Mouse (Mus musculus): ENCODE data around the gene Pard3. TPM values are rescaled to one million over a fixed set of nuclear protein-coding genes. Genes with fewer than 3 reads are reported as not detected.

The Pard3 gene
- polyA plus RNA-seq, 1 experiment from 2014 or later = 25.2 TPM

DNA sequence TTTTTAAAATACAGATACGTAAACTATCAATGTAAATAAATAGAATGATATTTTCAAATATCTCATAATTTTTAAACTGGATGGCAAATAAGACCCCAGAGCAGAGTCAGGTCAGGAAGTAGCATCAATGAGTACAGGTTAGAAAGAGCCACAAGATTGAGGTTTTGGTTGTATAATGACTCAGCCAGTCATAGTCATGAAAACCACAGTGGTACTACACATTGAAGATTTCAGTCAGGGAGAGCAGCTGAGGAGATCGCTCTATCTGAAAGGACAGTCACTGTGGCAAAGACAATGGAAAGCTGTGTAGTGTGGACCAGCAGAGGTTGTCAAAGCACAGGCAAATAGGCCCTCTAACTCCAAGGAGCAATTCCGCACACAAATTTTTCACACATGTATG is 317.6 kb downstream of the Pard3 start:
- H3K9me3 ChIP-seq = no peaks in the 10 kb centered on the region
- H3K27ac ChIP-seq = no peak overlapping the region
- no peak overlapping the region for H3K4me3 ChIP-seq
- WGBS = 90% methylated on average over 3 of the region's 3 CpGs
- H3K36me3 ChIP-seq = peaks cover 31% of the 10 kb centered on the region
- no peaks in the 10 kb centered on the region for H3K27me3 ChIP-seq (ENCODE audit: insufficient read depth, poor library complexity, severe bottlenecking)
- DNase-seq (ENCODE audit: low spot score) = no peak
- no peaks in the 10 kb centered on the region for H3K4me1 ChIP-seq

GRCm38 (mm10) chr8:127392700-127393099 is 329.0 kb downstream of the Pard3 start:
- Histone ChIP-seq H3K9me3 (peaks cover 6% of the 10 kb centered on the region; the same call in 1 of the 2 replicates), H3K4me1 (no peaks in the 10 kb centered on the region), H3K4me3 (no peak overlapping the region), H3K27ac (no peak overlapping the region), H3K36me3 (peaks cover 50% of the 10 kb centered on the region), H3K27me3 (ENCODE audit: insufficient read depth, poor library complexity, severe bottlenecking) (no peaks in the 10 kb centered on the region)
- DNase-seq (ENCODE audit: low spot score) = no peak

DNA sequence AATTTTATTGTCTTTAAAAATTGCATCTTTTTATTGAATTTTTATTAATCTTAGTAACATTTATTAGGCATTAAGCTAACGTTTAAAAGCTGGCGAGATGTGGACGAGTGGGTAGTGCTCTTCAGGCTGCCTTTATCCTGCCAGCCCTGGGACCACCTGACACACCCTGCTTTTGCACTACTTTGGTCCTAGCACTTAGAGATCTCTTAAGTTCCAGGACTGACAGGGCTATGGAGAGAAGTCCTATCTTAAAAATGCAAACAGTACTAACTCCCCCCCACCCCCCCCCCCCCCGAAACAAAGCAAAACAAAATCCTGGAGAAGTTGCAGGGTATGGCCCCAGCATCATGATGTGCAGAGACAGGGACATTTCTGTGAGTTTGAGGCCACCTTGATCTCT is 331.8 kb downstream of the Pard3 start:
- Histone ChIP-seq H3K36me3 (peaks cover 44% of the 10 kb centered on the region), H3K4me1 (no peaks in the 10 kb centered on the region), H3K27ac (no peak overlapping the region), H3K4me3 (no peak overlapping the region), H3K27me3 (ENCODE audit: insufficient read depth, poor library complexity, severe bottlenecking) (no peaks in the 10 kb centered on the region), H3K9me3 (no peaks in the 10 kb centered on the region)
- WGBS = 83% methylated on average over 4 of the region's 4 CpGs
- no peak for DNase-seq (ENCODE audit: low spot score)

- H3K27me3 ChIP-seq (ENCODE audit: insufficient read depth, poor library complexity, severe bottlenecking) = no peaks in the 10 kb centered on the region
- DNase-seq (ENCODE audit: low spot score) = no peak
- H3K36me3 ChIP-seq = peaks cover 20% of the 10 kb centered on the region
- no peaks in the 10 kb centered on the region for H3K4me1 ChIP-seq
- no peak overlapping the region for H3K4me3 ChIP-seq
- H3K9me3 ChIP-seq = no peaks in the 10 kb centered on the region
- no peak overlapping the region for H3K27ac ChIP-seq
Observed at GRCm38 (mm10) chr8:127405815-127406214, 342.1 kb downstream of the Pard3 start.

GRCm38 (mm10) chr8:127410606-127411005 is 346.9 kb downstream of the Pard3 start:
- Histone ChIP-seq H3K27me3 (ENCODE audit: insufficient read depth, poor library complexity, severe bottlenecking) (no peaks in the 10 kb centered on the region), H3K4me1 (no peaks in the 10 kb centered on the region), H3K9me3 (no peaks in the 10 kb centered on the region), H3K4me3 (no peak overlapping the region), H3K27ac (no peak overlapping the region), H3K36me3 (peaks cover 16% of the 10 kb centered on the region)
- 88% methylated on average over 12 of the region's 12 CpGs for WGBS
- no peak for DNase-seq (ENCODE audit: low spot score)

- no peak for DNase-seq (ENCODE audit: low spot score)
- WGBS = 89% methylated on average over 4 of the region's 4 CpGs
- no peak overlapping the region for H3K27ac ChIP-seq
Observed at GRCm38 (mm10) chr8:127411190-127411848, 347.6 kb downstream of the Pard3 start.

DNA sequence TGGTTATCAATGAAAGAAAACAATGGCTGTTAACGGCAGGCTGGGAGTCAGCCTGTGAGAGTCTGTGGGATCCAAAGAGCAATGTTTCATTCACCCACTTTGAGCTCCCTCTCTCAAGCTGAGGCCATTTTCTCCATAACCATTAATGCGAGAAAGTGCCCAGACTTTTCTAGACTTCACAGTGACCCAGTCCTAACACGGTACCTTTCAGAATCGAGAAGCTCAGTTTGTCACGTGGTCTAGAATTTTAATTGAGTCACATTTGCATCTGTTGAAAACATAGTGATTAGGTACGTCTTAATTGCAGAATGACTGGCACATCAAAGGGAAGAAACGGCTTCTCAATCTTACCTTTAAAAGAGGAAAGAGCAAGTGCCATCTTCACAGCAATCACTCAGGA is 359.3 kb downstream of the Pard3 start:
- Histone ChIP-seq H3K9me3 (no peaks in the 10 kb centered on the region), H3K27ac (no peak overlapping the region), H3K27me3 (ENCODE audit: insufficient read depth, poor library complexity, severe bottlenecking) (no peaks in the 10 kb centered on the region), H3K36me3 (peaks cover 29% of the 10 kb centered on the region), H3K4me1 (no peaks in the 10 kb centered on the region), H3K4me3 (no peak overlapping the region)
- DNase-seq (ENCODE audit: low spot score) = no peak
- 65% methylated on average over 7 of the region's 7 CpGs for WGBS

More at GRCm38 (mm10) chr8:127411190-127411848, 347.6 kb downstream of the Pard3 start:
- Histone ChIP-seq H3K36me3 (peaks cover 15% of the 10 kb centered on the region), H3K4me1 (no peaks in the 10 kb centered on the region), H3K9me3 (no peaks in the 10 kb centered on the region), H3K4me3 (no peak overlapping the region), H3K27me3 (ENCODE audit: insufficient read depth, poor library complexity, severe bottlenecking) (no peaks in the 10 kb centered on the region)

DNA sequence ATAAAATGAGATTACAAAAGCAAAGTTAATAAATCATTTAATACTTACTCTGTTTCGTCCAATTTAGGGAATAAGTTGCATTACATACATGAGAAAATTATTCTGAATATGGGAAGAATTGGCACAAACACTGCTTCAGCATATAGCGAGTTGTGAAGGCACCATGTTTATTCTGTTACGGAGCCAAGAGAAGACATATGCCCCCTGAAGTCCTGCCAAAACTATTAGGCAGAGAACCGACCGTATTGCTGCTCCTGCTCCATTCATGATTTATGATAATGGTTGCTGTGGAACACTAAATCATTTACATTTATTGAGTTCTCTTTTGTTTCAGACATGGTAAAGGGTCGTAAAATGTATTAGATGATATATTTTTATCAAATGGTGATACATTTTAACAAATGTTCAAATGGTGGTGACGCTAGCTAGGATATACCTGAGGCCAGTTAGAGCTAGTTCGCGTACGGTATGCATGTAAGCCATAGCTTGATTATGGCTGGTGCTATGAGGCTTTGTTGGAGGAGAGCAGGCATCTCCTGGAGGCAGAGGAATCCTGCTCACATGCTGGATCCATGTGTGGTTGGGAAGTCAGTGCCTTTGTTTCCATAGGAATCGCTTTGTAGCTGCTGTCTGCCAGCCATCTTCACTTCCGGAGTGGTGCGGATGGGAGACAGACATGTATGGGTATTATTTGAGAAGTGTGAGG is 360.7 kb downstream of the Pard3 start:
- H3K27me3 ChIP-seq (ENCODE audit: insufficient read depth, poor library complexity, severe bottlenecking) = no peaks in the 10 kb centered on the region
- DNase-seq (ENCODE audit: low spot score) = no peak
- 94% methylated on average over 13 of the region's 13 CpGs for WGBS
- H3K4me3 ChIP-seq = no peak overlapping the region
- no peak overlapping the region for H3K27ac ChIP-seq
- no peaks in the 10 kb centered on the region for H3K4me1 ChIP-seq
- peaks cover 31% of the 10 kb centered on the region for H3K36me3 ChIP-seq
- no peaks in the 10 kb centered on the region for H3K9me3 ChIP-seq

DNA sequence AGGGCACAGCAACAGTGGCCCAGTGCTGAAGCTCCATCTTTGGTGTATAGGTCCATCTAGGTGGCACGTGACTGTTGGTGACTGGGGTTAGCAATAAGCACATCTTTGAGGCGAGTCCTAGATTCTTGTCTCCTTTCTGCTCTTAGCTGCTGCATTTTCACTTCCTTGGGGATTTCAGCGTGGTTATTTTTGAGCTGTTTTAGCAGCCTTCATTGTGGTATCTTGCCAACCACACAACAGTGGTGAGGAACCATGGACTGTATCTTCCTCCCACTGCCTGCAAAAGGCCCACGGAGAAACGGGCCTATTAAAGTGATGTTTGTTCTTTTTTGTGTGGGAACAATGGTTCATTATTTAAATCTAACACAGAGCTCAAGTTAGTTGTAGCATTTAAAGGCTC is 363.2 kb downstream of the Pard3 start:
- 81% methylated on average over 5 of the region's 5 CpGs for WGBS
- no peaks in the 10 kb centered on the region for H3K9me3 ChIP-seq
- DNase-seq (ENCODE audit: low spot score) = no peak

GRCm38 (mm10) chr8:127428004-127428403 is 364.3 kb downstream of the Pard3 start:
- no peaks in the 10 kb centered on the region for H3K9me3 ChIP-seq
- 90% methylated on average over 7 of the region's 7 CpGs for WGBS
- no peak overlapping the region for H3K27ac ChIP-seq
- H3K4me1 ChIP-seq = no peaks in the 10 kb centered on the region
- no peak overlapping the region for H3K4me3 ChIP-seq
- peaks cover 29% of the 10 kb centered on the region for H3K36me3 ChIP-seq
- no peaks in the 10 kb centered on the region for H3K27me3 ChIP-seq (ENCODE audit: insufficient read depth, poor library complexity, severe bottlenecking)
- no peak for DNase-seq (ENCODE audit: low spot score)

More for the DNA sequence above, 363.2 kb downstream of the Pard3 start:
- Histone ChIP-seq H3K4me1 (no peaks in the 10 kb centered on the region), H3K36me3 (peaks cover 22% of the 10 kb centered on the region), H3K27ac (no peak overlapping the region), H3K27me3 (ENCODE audit: insufficient read depth, poor library complexity, severe bottlenecking) (no peaks in the 10 kb centered on the region), H3K4me3 (no peak overlapping the region)

GRCm38 (mm10) chr8:127431236-127431635 is 367.5 kb downstream of the Pard3 start:
- H3K9me3 ChIP-seq = no peaks in the 10 kb centered on the region
- WGBS = 70% methylated on average over 2 of the region's 2 CpGs
- H3K27me3 ChIP-seq (ENCODE audit: insufficient read depth, poor library complexity, severe bottlenecking) = no peaks in the 10 kb centered on the region
- peaks cover 40% of the 10 kb centered on the region for H3K36me3 ChIP-seq
- H3K4me1 ChIP-seq = no peaks in the 10 kb centered on the region
- no peak overlapping the region for H3K4me3 ChIP-seq
- H3K27ac ChIP-seq = no peak overlapping the region
- DNase-seq (ENCODE audit: low spot score) = no peak

DNA sequence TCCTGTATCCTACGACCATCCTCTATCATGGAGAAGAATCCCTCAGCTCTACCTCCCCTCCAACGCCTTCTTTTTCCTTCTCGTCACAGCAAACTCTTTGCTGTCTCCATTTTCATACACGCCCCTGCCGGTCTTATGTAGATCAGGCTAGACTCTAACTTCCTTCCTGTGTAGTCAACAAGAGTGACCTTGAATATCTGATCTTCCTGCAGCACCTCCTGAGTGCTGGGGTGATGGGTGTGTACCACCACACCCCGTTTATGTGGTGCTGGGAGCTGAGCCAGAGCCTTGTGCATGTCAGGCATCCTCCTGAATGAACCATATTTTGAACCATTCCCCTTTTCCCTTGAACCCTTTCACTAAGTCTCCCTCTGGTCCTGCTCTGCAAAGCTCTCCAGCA is 372.3 kb downstream of the Pard3 start:
- no peak for DNase-seq (ENCODE audit: low spot score)
- Histone ChIP-seq H3K27me3 (ENCODE audit: insufficient read depth, poor library complexity, severe bottlenecking) (no peaks in the 10 kb centered on the region), H3K9me3 (no peaks in the 10 kb centered on the region), H3K27ac (no peak overlapping the region), H3K4me3 (no peak overlapping the region), H3K4me1 (peaks cover 35% of the 10 kb centered on the region), H3K36me3 (peaks cover 20% of the 10 kb centered on the region)
- 88% methylated on average over 6 of the region's 6 CpGs for WGBS

- Histone ChIP-seq H3K27me3 (ENCODE audit: insufficient read depth, poor library complexity, severe bottlenecking) (no peaks in the 10 kb centered on the region), H3K27ac (no peak overlapping the region), H3K36me3 (peaks cover 14% of the 10 kb centered on the region), H3K4me3 (no peak overlapping the region), H3K4me1 (peaks cover 41% of the 10 kb centered on the region), H3K9me3 (no peaks in the 10 kb centered on the region)
- 91% methylated on average over 5 of the region's 5 CpGs for WGBS
- DNase-seq (ENCODE audit: low spot score) = no peak
Observed at GRCm38 (mm10) chr8:127437613-127438235, 374.0 kb downstream of the Pard3 start.
